Mouse (Mus musculus): ENCODE measurements at regions not wholly inside any gene's neighbourhood (a gene's known extent, or its start where the extent isn't known, plus 50 kb on each side); places are given as distances from the start of the nearest gene placed in this dataset.

GRCm38 (mm10) chr1:90403057-90403456 is 199.3 kb downstream of the Ackr3 start:
- no peak for DNase-seq (ENCODE audit: low read depth)

GRCm38 (mm10) chr1:90404717-90405487 is 197.9 kb upstream of the Cops8 start:
- no peak for DNase-seq (ENCODE audit: low read depth)

- DNase-seq (ENCODE audit: low read depth), result no peak
Observed at GRCm38 (mm10) chr1:90406663-90407062, 196.1 kb upstream of the Cops8 start.

GRCm38 (mm10) chr1:90408504-90409215 is 194.1 kb upstream of the Cops8 start:
- no peak for DNase-seq (ENCODE audit: low read depth)

- no peak for DNase-seq (ENCODE audit: low read depth)
Observed at GRCm38 (mm10) chr1:90409236-90409635, 193.5 kb upstream of the Cops8 start.

GRCm38 (mm10) chr1:90412511-90413045 is 190.2 kb upstream of the Cops8 start:
- no peak for DNase-seq (ENCODE audit: low read depth)

- DNase-seq (ENCODE audit: low read depth), result no peak
Observed at GRCm38 (mm10) chr1:90414751-90415150, 188.0 kb upstream of the Cops8 start.

- no peak for DNase-seq (ENCODE audit: low read depth)
Observed at GRCm38 (mm10) chr1:90424066-90424821, 178.5 kb upstream of the Cops8 start.

GRCm38 (mm10) chr1:90428334-90428733 is 174.4 kb upstream of the Cops8 start:
- no peak for DNase-seq (ENCODE audit: low read depth)

- no peak for DNase-seq (ENCODE audit: low read depth)
Observed at GRCm38 (mm10) chr1:90428774-90429173, 174.0 kb upstream of the Cops8 start.

GRCm38 (mm10) chr1:90430480-90430879 is 172.3 kb upstream of the Cops8 start:
- no peak for DNase-seq (ENCODE audit: low read depth)

GRCm38 (mm10) chr1:90431783-90432182 is 171.0 kb upstream of the Cops8 start:
- no peak for DNase-seq (ENCODE audit: low read depth)

- no peak for DNase-seq (ENCODE audit: low read depth)
Observed at GRCm38 (mm10) chr1:90433911-90434310, 168.9 kb upstream of the Cops8 start.

- no peak for DNase-seq (ENCODE audit: low read depth)
Observed at GRCm38 (mm10) chr1:90440638-90441037, 162.1 kb upstream of the Cops8 start.

GRCm38 (mm10) chr1:90441134-90441868 is 161.5 kb upstream of the Cops8 start:
- DNase-seq (ENCODE audit: low read depth), result no peak

GRCm38 (mm10) chr1:90442250-90443240 is 160.2 kb upstream of the Cops8 start:
- no peak for DNase-seq (ENCODE audit: low read depth)

GRCm38 (mm10) chr1:90449571-90450226 is 153.1 kb upstream of the Cops8 start:
- DNase-seq (ENCODE audit: low read depth), result no peak

GRCm38 (mm10) chr1:90451942-90452557 is 150.7 kb upstream of the Cops8 start:
- no peak for DNase-seq (ENCODE audit: low read depth)

GRCm38 (mm10) chr1:90454263-90454662 is 148.5 kb upstream of the Cops8 start:
- DNase-seq (ENCODE audit: low read depth), result no peak

GRCm38 (mm10) chr1:90457396-90457795 is 145.4 kb upstream of the Cops8 start:
- DNase-seq (ENCODE audit: low read depth), result no peak

All from c-Kit-positive CD71-positive TER-119-negative erythroid progenitor cells, embryonic 14.5 days (primary cell).